Mouse (Mus musculus) 416B (cell line): Measurements from ENCODE around the gene Maip1.
A peak's percentile ranks its signal among the peaks of the same experiment; 100 is the strongest.

Experiments used
- DNase-seq: peaks from one replicate; pipeline ENCODE4 v3.0.0; 2011; ENCODE audit warnings: low read depth

Maip1 gene

GRCm38 (mm10) chr1:57406187-57407151 lies at the start of gene Maip1, which contains the start of gene Tyw5:
Gene Maip1 (plus strand): TSS chr1:57406328.
Gene Tyw5 (minus strand): TSS chr1:57407101.
- DNase-seq = peak; percentile 88

DNA sequence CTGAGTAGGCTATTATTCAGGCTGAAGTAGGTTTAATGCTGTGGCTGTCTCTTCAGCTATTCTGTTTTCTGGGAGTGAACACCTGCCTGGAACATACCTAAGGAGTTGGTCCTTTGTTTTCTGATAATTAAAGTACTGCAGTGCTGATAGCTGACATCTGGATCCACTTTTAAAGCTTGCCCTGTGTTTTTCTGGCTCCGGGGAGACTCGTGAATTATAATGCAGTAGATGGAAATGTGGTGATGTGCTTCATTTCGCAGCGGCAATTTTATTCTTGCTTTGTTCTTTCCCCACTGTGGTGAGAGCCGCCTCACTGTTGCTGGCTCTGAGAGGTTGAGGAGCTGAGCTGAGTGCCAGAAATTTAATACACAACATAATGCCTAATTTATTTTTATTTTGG lies 47.6 kb upstream of the Maip1 start:
- no peak for DNase-seq

GRCm38 (mm10) chr1:57367446-57367845 lies 38.7 kb upstream of the Maip1 start:
- DNase-seq = no peak

GRCm38 (mm10) chr1:57369111-57369510 lies 37.0 kb upstream of the Maip1 start:
- no peak for DNase-seq

DNA sequence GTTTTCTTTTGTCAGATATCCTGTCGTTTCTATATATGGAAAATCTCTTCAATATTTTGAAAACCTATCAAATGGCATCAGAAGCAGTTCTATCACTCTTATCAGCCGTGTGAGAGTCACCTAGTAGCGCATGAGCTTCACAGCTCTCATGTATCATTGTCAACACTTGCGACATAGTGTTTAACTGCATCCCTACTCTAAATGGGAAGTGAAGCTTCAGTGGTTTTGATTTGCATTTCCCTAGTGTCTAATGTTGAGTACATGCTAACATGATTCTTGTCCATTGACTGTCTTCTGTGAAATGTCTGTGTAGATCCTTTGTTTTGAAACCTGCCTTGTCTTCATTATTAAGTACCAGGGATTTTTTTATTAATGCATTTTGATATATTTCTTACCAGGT lies 35.7 kb upstream of the Maip1 start:
- peak; percentile 34 for DNase-seq

DNA sequence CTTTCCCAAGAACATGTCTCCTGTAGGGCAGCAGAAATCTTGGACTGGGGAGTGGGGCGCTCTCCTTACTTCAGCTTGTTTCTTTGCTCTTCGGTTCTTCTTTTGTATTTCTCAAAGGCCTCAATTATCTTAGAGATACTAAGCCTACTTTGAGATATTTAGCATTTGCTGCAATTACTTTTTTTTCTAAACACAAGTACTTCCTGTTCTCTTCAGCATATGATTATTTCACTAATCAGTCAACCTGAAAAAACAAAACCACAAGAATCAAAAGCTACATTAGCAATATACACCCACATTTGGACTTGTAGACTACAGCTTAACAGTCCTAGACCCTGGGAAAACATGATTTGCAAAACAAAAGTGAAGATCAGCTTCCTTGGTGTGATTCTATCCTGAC lies 30.9 kb upstream of the Maip1 start:
- no peak for DNase-seq

GRCm38 (mm10) chr1:57376806-57377205 lies 29.3 kb upstream of the Maip1 start:
- no peak for DNase-seq

DNA sequence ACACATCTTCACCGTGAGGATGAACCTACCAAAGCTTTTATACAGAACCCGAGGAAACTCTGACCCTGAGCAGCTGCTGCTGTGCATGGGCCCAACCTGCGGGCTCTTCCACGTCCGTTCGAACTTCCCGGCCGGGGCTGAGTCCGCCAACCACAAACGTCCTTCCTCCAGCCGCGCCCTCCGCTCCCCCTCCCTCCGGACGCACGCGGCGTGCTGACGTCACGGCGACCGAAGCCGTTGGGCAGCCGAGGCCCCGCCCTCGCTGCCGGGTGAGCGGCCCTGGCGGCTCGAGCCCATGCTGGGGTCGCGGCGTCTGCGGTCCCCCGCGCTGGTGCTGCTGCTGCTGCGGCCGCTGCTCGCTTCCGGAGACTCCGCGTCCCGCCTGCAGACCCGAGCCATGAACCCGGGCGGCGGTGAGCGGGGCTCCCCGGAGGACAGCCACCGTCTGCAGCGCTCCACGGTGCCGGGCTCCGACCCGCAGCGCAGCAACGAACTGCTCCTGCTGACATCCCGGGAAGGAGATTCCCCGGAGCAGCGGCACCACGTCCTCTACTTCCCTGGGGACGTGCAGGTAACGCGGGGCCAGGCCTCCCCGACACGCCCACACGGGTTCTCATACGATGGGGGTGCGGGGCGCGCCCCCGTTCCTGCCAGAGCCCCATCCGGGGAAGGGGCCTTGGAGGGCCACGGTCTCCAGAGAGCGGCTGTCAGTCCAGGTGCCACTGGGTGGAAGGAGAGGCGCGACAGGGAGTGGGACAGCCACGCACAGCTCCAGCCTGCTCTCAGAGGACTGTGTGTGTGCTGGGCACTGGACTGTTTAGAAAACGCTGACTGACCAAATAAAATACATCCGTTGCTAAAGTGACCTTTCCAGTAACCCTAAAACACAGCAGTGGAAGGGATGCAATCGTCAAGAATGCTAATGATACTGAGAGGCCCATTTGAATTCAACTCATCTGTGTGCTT lies 28.5 kb upstream of the Maip1 start, which contains the start of gene 1700066M21Rik:
1700066M21Rik (plus strand) TSS at position 245 of the 966 bp plus-strand sequence.
- peak; percentile 93 for DNase-seq

GRCm38 (mm10) chr1:57386519-57386918 lies 19.6 kb upstream of the Maip1 start:
- DNase-seq = no peak

DNA sequence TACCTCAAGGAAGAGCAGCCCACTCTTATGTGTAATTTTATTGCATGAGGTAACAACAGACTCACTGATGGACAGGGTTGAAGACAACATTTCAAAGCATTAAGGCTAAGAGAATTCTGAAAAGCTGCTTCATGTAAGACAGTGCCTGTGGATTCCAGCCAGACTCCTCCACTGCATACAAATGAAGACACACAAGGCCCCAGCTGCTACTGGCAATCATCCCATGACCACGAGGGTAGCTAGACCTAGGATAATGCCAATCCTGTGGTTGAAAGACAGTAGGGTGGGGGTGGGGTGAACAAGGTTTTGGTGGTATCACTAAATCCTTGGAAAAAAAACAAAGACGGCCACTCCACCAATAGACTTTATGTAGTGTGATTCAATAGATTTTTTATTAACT lies 18.3 kb upstream of the Maip1 start:
- no peak for DNase-seq

- no peak for DNase-seq
These were observed 17.5 kb upstream of the Maip1 start for GRCm38 (mm10) chr1:57388402-57389155.

- DNase-seq = no peak
These were observed 14.9 kb upstream of the Maip1 start for GRCm38 (mm10) chr1:57390993-57391790.

- DNase-seq = no peak
These were observed 13.7 kb upstream of the Maip1 start for GRCm38 (mm10) chr1:57392417-57392816.

- peak; percentile 74 for DNase-seq
These were observed 12.1 kb upstream of the Maip1 start for GRCm38 (mm10) chr1:57394051-57394450.

GRCm38 (mm10) chr1:57400321-57400720 lies 5.8 kb upstream of the Maip1 start:
- DNase-seq = no peak

DNA sequence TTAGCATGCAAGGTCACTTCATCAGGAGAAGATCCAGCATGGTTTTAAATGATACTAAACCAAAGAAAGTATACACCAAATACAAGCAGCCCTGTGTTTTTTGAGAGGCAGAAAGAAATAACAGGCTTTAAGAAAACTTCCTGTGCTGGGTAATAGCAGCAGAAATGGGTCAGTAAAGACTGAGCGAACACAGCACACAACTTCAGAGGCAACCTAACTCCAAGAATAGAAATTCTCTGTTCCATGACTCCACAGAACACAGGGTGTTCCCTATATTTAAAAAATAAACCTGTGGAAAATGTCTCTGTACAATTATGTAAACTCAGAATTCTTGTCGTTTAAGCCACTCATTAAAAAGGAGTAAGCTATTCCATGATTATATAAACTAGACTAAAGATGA lies 5.3 kb upstream of the Maip1 start:
- DNase-seq = no peak

- DNase-seq = no peak
These were observed 4.0 kb upstream of the Maip1 start for GRCm38 (mm10) chr1:57402116-57402515.

GRCm38 (mm10) chr1:57408994-57409393 lies 2.9 kb downstream of the Maip1 start:
- DNase-seq = no peak

GRCm38 (mm10) chr1:57413397-57413796 lies 7.3 kb downstream of the Maip1 start:
- no peak for DNase-seq

DNA sequence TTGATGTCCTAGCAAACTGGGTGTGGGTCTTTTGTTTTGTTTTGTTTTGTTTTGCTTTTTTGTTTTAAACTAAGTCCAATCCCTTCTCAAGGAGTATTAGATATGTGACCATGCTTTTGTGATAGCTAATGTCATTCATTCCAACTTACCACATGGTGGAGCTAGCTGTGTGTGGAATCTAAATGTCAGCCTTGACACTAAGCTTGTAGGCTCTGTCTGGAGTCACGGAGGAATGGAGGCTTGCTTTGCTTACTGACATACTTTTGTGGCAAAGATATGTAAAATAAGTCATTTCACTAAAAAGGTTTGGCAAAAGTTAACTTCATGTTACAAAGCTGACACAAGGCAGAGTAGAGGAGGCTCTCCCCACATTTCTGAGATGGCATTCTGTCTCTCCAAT lies 17.6 kb downstream of the Maip1 start:
- peak; percentile 57 for DNase-seq
